Comparison of ENCODE assay signal across 12 mouse cellular contexts in genomic region chr14:76804447-76805150, GRCm38 (mm10).
DNase-seq lines count a peak whose midpoint lies in the region; ATAC-seq and TF ChIP-seq lines count a peak whose summit lies in the region.
"Had no signal": no experiment of that assay in that cellular context is flagged by ENCODE, and none has a peak within 500 bp of the region (broad histone marks: within the 10 kb centered on the region; RNA-seq: fewer than 3 reads in every experiment).

No protein-coding gene starts in this region.

- H3K4me1 ChIP-seq in kidney, embryonic 15.5 days: peaks cover 19% of the 10 kb centered on the region
- peaks cover 16% of the 10 kb centered on the region; the same call in 1 of the 2 replicates for H3K4me1 ChIP-seq in heart, embryonic 11.5 days (ENCODE audit: control insufficient read depth, insufficient read depth, low read length)
- peaks cover 30% of the 10 kb centered on the region for H3K4me1 ChIP-seq in limb, embryonic 14.5 days (ENCODE audit: control insufficient read depth, insufficient read depth, low read length)
- H3K4me1 ChIP-seq in small intestine, adult 2 months (ENCODE audit: control insufficient read depth, insufficient read depth, insufficient read length, low read length): peaks cover 10% of the 10 kb centered on the region; the same call in 1 of the 2 replicates

- WGBS in kidney, embryonic 15.5 days: 49% methylated on average over 6 of the region's 6 CpGs
- WGBS in heart, embryonic 11.5 days (ENCODE audit: insufficient replicate concordance): 32% methylated on average over 6 of the region's 6 CpGs
- WGBS in limb, embryonic 14.5 days: 30% methylated on average over 6 of the region's 6 CpGs
- 28% methylated on average over 6 of the region's 6 CpGs for WGBS in small intestine, adult 2 months

- H3K4me3 ChIP-seq in kidney, embryonic 15.5 days (replicated peaks): no peak overlapping the region
- no peak overlapping the region for H3K4me3 ChIP-seq in heart, embryonic 11.5 days (ENCODE audit: low read depth, low read length)
- no peak overlapping the region for H3K4me3 ChIP-seq in limb, embryonic 14.5 days (replicated peaks; ENCODE audit: low read length)
- no peak overlapping the region for H3K4me3 ChIP-seq in small intestine, adult 2 months (ENCODE audit: low read depth, low read length)

- TF ChIP-seq CTCF in small intestine, adult 2 months (IDR thresholded peaks at IDR 0.05; ENCODE audit: extremely low read depth, insufficient read length, insufficient replicate concordance, low read depth, low read length): no peak

- H3K27ac ChIP-seq in kidney, embryonic 15.5 days: peak overlapping the region; percentile 70
- H3K27ac ChIP-seq in heart, embryonic 11.5 days (ENCODE audit: low read depth, low read length): peak overlapping the region; percentile 83
- peak overlapping the region; percentile 84 for H3K27ac ChIP-seq in limb, embryonic 14.5 days (replicated peaks; ENCODE audit: low read depth, low read length)
- H3K27ac ChIP-seq in small intestine, adult 2 months (ENCODE audit: insufficient read depth, low read depth, low read length): peak overlapping the region; percentile 73

- no peak overlapping the region for H3K9ac ChIP-seq in kidney, embryonic 15.5 days
- no peak overlapping the region for H3K9ac ChIP-seq in heart, embryonic 11.5 days (ENCODE audit: low read depth, low read length)
- H3K9ac ChIP-seq in limb, embryonic 14.5 days (ENCODE audit: low read depth, low read length, severe bottlenecking): no peak overlapping the region

- no peak for TF ChIP-seq POLR2A in limb, embryonic 14.5 days (IDR thresholded peaks at IDR 0.05; ENCODE audit: borderline replicate concordance, extremely low read depth, insufficient read depth, insufficient read length)
- no peak for TF ChIP-seq POLR2A in small intestine, adult 2 months (IDR thresholded peaks at IDR 0.05; ENCODE audit: low read depth, low read length)

- H3K27me3 ChIP-seq in kidney, embryonic 15.5 days: no peaks in the 10 kb centered on the region
- H3K27me3 ChIP-seq in heart, embryonic 11.5 days (ENCODE audit: control insufficient read depth, insufficient read depth, low read length): no peaks in the 10 kb centered on the region
- H3K27me3 ChIP-seq in limb, embryonic 14.5 days (ENCODE audit: control insufficient read depth, insufficient read depth, low read length): no peaks in the 10 kb centered on the region
- H3K27me3 ChIP-seq in small intestine, adult 2 months (ENCODE audit: control insufficient read depth, insufficient read depth, low read length): no peaks in the 10 kb centered on the region

- no peaks in the 10 kb centered on the region for H3K9me3 ChIP-seq in kidney, embryonic 15.5 days (replicated peaks)
- H3K9me3 ChIP-seq in heart, embryonic 11.5 days (replicated peaks; ENCODE audit: control insufficient read depth, low read length): no peaks in the 10 kb centered on the region
- no peaks in the 10 kb centered on the region for H3K9me3 ChIP-seq in limb, embryonic 14.5 days (ENCODE audit: control insufficient read depth, low read length)

- no peak for DNase-seq in kidney, postnatal 4 days
- DNase-seq in limb, embryonic 14.5 days (ENCODE audit: low spot score): peak; percentile 66
- DNase-seq in adrenal gland, postnatal 14 days: no peak
- no peak for DNase-seq in retina, postnatal 1 day
- DNase-seq in ovary, postnatal 14 days (ENCODE audit: low spot score): no peak
- DNase-seq: cerebellum, postnatal 14 days; left cerebral cortex, postnatal 4 days; right cerebral cortex, postnatal 4 days had no signal

- H3K4me2 ChIP-seq in kidney, embryonic 15.5 days: no peak overlapping the region
- H3K4me2 ChIP-seq in heart, embryonic 11.5 days: no peak overlapping the region
- H3K4me2 ChIP-seq in limb, embryonic 14.5 days (replicated peaks; ENCODE audit: low read depth, low read length, severe bottlenecking): no peak overlapping the region

- 0 out of 2 replicates have a peak, but pooled peaks cover 3% of the 10 kb centered on the region for H3K36me3 ChIP-seq in kidney, embryonic 15.5 days
- H3K36me3 ChIP-seq in heart, embryonic 11.5 days (ENCODE audit: control insufficient read depth, insufficient read depth, low read length): no peaks in the 10 kb centered on the region
- H3K36me3 ChIP-seq in limb, embryonic 14.5 days (ENCODE audit: control insufficient read depth, insufficient read depth, low read length): no peaks in the 10 kb centered on the region
- H3K36me3 ChIP-seq in small intestine, adult 2 months (ENCODE audit: control insufficient read depth, insufficient read depth, low read length): no peaks in the 10 kb centered on the region

- no peak for ATAC-seq in kidney, embryonic 15.5 days (replicated peaks; ENCODE audit: low FRiP score)
- ATAC-seq in heart, embryonic 11.5 days (replicated peaks; ENCODE audit: insufficient number of reproducible peaks, low FRiP score, low TSS enrichment): no peak
- ATAC-seq in limb, embryonic 14.5 days (ENCODE audit: low FRiP score, low read depth): peak; percentile 75
- ATAC-seq: forebrain, embryonic 16.5 days had no signal
